Mouse (Mus musculus): ENCODE data around the gene Slc25a27.

Slc25a27 gene

GRCm38 (mm10) chr17:43666576-43667289 lies at the start of gene Slc25a27:
Gene Slc25a27, minus strand, starts transcription at chr17:43667214.
- peak; percentile 90 to 96 for DNase-seq (ENCODE audit: inconsistent age in 2 of 2, low spot score in 1 of 2)

DNA sequence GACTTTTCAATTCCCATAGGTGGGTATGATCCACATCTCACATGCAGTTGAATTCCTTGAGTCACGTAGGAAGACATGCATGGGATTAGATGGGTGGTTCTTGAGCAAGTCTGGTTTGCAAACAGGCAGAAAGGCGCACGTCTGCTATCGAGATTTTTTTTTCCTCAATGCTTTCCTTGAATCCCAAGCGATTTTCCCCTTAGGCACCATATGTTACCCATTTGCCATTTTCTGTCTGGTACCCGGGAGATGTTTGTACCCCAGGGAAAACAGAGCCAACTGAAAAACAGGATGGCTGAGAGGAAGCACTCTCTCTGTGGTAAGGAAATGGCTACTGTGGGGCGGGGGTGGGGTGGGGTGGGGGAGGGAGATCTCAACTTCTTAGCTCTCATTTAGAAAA lies 49.6 kb upstream of the Slc25a27 start:
- DNase-seq (ENCODE audit: inconsistent age in 2 of 2, low spot score in 1 of 2): no peak

DNA sequence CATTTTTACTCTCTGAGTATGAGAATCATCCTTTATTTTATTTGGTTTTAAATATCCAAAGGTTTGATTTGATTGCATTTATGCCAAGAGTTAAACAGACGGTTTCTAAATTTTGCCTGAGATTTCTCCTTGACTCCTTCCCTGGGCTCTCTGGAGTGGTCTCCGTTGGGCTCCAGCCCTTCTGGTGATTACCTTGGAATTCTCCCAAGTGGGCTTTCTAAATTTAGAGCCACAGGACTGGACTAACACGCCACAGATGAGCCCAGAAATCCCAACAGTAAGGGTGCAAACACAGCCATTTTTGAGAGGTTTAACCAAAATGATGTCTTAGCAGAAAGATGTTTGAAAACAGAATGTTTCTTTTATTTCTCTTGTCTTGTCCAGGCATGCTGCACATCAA lies 47.2 kb upstream of the Slc25a27 start:
- DNase-seq (ENCODE audit: inconsistent age in 2 of 2, low spot score in 1 of 2): no peak

DNA sequence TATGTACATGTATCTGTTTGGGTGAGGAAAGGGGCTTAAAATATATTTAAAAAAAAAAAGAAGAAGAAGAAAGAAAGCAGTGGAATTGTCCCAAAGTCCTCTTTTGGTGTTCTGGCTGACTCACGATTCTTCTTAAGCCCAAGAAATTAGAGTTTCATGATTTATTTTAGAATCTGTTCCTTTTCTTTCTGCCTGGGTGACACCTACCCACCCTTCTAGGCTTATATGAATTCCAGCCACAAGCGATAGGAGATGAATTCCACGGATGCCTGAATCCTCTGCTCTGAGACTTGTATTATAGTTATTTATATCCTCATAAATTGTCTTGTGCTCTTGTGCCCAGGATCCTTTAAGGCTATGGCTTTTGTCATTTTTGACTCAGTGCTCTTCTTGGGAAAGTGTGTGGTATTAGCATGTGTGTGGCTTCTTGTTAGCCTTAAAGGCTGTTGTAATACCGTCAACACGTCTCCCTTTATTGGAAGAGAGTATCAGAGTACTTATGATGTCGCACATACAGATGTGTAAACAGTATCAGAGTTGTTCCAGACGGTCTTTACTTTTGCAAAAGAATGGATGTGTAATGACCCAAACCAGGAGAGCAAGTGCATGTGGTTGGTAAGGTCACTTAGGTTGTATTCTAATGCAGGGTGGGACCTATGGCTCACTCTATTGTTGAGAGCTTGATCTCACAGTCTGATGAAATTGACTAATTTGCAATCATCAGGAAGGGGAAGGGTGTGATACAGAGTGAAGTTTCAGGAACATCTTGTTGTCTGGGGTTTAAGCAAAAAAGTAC lies 44.7 kb upstream of the Slc25a27 start:
- DNase-seq (ENCODE audit: inconsistent age in 2 of 2, low spot score in 1 of 2): no peak

DNA sequence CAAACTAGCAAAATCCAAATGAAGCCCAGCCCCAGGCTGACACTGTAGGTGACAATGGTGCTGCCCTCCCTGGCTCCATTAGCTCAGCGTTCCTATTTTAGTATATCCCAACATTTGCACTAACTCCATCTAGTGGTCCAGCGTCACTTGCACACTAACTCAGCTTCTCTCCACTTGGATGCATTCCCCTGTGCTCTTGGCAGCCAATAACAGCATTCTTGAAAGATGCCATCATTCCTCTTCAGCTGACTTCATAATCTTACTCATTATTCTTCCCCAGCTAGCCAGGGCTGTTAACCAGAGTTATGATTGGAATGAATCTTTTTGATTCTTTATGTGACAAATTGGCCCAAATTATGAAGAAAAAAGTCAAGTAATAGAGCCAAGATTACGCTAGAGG lies 40.2 kb upstream of the Slc25a27 start:
- peak; percentile 8 to 45 for DNase-seq (ENCODE audit: inconsistent age in 2 of 2, low spot score in 1 of 2)

DNA sequence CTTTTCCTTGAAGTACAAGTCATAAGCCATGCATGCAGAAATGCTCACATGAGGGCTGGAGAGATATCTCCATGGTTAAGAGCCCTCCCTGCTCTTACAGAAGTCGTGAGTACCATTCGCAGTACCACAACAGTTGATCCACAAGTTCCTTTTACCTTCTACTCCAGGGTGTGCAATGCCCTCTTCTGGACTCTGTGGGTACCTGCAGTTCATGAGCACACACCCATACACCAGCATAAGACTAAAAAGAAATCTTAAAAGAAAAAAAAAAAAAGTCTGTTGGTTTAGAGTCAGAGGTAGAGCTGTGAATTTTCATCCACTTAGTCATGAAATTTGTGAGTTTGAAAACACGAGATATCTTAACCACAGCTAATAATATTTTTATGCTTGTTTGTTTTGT lies 39.7 kb upstream of the Slc25a27 start:
- no peak for DNase-seq (ENCODE audit: inconsistent age in 2 of 2, low spot score in 1 of 2)

GRCm38 (mm10) chr17:43704216-43704930 lies 37.4 kb upstream of the Slc25a27 start:
- no peak for DNase-seq (ENCODE audit: inconsistent age in 2 of 2, low spot score in 1 of 2)

- DNase-seq (ENCODE audit: inconsistent age in 2 of 2, low spot score in 1 of 2): peak; percentile 24 to 74
These were observed 34.0 kb upstream of the Slc25a27 start for GRCm38 (mm10) chr17:43701060-43701459.

GRCm38 (mm10) chr17:43698997-43699649 lies 32.1 kb upstream of the Slc25a27 start:
- DNase-seq (ENCODE audit: inconsistent age in 2 of 2, low spot score in 1 of 2): peak; percentile 48 to 87

GRCm38 (mm10) chr17:43689591-43689990 lies 22.6 kb upstream of the Slc25a27 start:
- no peak for DNase-seq (ENCODE audit: inconsistent age in 2 of 2, low spot score in 1 of 2)

DNA sequence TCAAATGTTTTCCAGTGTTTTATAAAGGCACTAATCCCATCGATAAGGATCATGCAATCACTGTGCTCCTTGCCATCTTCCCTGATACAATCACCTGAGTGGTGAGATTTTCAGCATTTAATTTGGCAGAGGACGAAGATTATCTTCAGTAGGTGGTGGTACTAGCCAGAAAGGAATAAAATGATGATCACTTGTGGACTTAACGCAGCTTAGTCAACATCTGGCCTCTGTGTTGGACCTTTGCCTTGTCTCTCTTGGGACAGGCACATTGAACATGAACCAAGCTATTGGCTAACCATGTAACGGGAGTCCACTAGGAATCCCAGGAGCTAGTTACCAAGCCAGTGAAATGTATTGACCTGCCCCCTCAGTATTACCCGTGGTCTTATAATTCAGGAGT lies 17.6 kb upstream of the Slc25a27 start:
- no peak for DNase-seq (ENCODE audit: inconsistent age in 2 of 2, low spot score in 1 of 2)

GRCm38 (mm10) chr17:43684086-43684485 lies 17.1 kb upstream of the Slc25a27 start:
- DNase-seq (ENCODE audit: inconsistent age in 2 of 2, low spot score in 1 of 2): no peak

DNA sequence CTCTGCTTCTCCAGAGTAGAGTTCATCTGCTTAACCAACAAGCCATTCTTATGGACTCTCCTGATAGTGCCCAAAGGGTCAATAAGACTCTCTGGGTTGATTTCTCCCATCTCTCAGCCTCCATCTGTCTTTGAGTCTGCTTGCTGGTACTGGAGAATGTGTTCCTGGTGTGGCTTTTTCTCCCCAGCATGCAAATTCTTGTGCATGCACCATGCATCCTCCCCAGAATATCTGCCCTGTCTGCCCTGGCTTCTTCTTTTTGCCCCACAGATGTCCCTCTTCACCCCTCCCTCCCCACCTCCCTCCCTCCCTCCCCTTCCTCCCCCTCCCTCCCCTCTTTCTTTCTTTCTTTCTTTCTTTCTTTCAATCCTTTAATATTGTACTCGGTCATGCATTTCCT lies 10.3 kb upstream of the Slc25a27 start:
- DNase-seq (ENCODE audit: inconsistent age in 2 of 2, low spot score in 1 of 2): no peak

DNA sequence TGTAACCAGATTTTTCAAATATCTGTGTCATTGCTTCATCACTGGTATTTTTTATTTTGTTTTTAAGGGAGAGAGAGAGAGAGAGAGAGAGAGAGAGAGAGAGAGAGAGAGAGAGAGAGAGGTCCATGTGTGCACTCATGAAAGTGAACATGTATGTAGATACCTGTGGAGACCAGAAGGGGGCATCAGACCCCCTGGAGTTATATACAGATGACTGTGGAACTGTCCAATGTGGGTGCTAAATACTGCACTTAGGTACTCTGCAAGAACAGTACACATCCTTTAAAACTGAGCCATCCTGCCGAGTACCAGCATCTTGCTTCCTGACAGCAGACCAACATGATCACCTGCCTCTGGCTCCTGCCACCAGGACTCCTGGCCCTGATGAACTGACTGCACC lies 9.2 kb upstream of the Slc25a27 start:
- DNase-seq (ENCODE audit: inconsistent age in 2 of 2, low spot score in 1 of 2): no peak

- DNase-seq (ENCODE audit: inconsistent age in 2 of 2, low spot score in 1 of 2): peak in 1 of 2 experiments; percentile 34
These were observed 8.2 kb upstream of the Slc25a27 start for GRCm38 (mm10) chr17:43675228-43675627.

DNA sequence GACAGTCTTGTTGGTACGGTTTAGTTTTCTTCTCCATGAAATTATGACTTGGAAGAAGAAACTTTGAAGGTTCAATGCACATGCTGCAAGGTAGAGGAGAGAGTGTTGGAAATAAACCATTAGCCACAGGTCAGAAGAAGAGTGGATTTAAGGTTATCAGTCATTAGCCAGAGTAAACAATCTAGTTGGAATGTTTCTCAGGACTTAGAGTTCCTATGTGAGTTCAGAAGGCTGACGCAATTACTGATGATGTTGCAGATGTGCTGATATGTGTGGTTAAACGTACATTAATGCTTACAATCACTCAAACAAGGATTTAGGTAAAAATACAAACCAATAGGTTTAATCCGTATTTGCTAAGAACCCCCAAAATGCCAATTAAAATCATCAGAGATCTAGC lies 4.9 kb upstream of the Slc25a27 start:
- DNase-seq (ENCODE audit: inconsistent age in 2 of 2, low spot score in 1 of 2): no peak

GRCm38 (mm10) chr17:43669145-43669695 lies 2.2 kb upstream of the Slc25a27 start:
- DNase-seq (ENCODE audit: inconsistent age in 2 of 2, low spot score in 1 of 2): peak; percentile 17 to 40

DNA sequence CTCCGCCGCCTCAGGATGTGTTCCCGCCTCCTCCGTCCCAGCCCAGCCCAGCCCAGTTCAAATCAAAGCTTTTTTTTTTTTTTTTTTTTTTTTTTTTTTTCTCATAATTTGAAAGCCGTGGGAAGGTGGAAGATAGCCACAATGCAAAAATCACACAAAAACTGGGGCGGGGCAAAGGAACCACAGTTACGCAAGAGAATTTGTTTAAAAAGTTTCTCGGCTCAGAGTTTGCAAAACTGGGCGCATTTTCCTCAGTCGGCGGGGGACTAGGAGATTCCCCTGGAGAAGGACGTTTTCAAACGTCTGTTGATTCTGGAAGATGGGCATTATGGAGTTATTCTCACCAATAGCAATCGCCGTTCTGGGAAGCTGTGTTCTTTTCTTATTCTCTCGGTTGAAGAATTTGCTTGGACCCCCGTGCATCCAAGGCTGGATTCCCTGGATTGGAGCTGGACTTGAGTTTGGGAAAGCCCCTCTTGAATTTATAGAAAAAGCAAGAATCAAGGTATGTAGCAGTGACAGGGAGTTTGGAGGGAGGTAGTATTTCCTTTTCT lies 353 bp upstream of the Slc25a27 start, which contains the start of gene Cyp39a1:
Gene Cyp39a1, plus strand, starts transcription at position 136 of the 554 bp plus-strand sequence.
- no peak for DNase-seq (ENCODE audit: inconsistent age in 2 of 2, low spot score in 1 of 2)

DNA sequence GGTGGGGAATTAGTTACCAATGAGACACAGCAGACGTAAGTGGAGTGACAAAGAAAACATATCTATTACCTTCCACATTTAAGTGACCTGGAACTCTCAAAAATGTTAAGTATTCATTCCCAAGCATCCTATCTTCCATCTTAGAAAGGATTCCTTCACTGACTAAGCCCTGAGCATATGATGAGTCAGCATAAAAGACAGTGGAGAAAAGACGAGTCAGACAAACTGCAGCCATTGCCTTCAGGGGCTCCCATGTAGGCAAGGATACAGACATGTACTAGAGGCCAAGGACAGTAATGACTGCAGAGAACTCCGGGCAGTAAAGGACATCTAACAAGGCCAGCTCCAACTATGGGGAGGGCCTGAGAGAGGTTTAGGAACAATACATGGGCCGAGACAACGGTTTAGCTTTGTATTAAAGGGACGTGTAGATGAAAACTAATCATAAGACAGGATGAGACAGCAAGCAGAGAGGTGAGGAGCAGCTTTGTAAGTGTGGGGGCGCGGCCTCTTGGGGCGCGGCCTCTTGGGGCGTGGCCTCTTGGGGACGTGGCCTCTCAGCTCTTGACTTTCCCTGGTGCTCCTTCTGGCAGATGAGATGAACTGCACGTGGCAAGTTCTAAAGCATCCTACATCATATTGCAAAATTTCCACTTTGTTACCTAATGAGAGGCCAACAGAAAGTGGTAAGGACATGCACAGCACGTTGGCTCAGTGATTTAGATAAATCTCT lies 15.5 kb downstream of the Slc25a27 start:
- no peak for DNase-seq (ENCODE audit: inconsistent age in 2 of 2, low spot score in 1 of 2)

Measured in adrenal gland, adult (tissue).